Mouse (Mus musculus): Measurements from ENCODE around the gene Mbnl2. TPM values are rescaled to one million over a fixed set of nuclear protein-coding genes. Genes with fewer than 3 reads are reported as not detected.

Gene Mbnl2
- total RNA-seq, 1 experiment: 33.4 TPM

DNA sequence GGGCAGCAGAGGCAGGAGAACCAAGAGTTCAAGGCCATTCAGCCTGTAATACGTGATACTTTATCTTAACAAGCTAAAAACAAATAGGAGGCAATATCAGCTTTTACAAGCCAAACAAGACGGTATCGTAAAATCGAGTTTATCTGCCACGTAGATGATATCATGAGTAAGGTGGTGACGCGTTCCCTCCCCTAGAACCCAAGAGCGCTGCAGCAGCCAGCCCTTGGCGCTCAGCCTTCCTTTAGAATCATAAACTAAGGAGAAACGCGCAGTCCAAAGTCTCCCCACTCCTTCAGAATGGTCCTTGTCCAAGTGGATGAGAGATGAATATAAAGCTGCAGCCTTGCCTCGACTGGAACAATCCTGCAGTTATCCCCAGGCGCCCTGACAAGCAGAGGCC lies 166.4 kb downstream of the Mbnl2 start:
- H3K9me3 ChIP-seq (ENCODE audit: control insufficient read depth, insufficient read depth, low read depth, low read length): no peaks in the 10 kb centered on the region
- no peak overlapping the region for H3K27ac ChIP-seq (ENCODE audit: insufficient read depth, low read depth, low read length, poor library complexity, severe bottlenecking)
- no peak overlapping the region for H3K4me3 ChIP-seq (ENCODE audit: insufficient read depth in 1 of 2, low read depth in 1 of 2, low read length in 2 of 2, poor library complexity in 1 of 2, severe bottlenecking in 1 of 2)
- in situ Hi-C loops (cut with MboI; ENCODE audit: low sequenced_read_pairs in 2 of 2, unreplicated experiment in 2 of 2): no loop called here
- H3K4me1 ChIP-seq (ENCODE audit: control insufficient read depth in 2 of 2, insufficient read depth in 2 of 2, low read length in 2 of 2, poor library complexity in 1 of 2): no peaks in the 10 kb centered on the region
- no peak for TF ChIP-seq CHD2 (IDR thresholded peaks at IDR 0.05; ENCODE audit: low read depth, low read length)
- no peak for TF ChIP-seq ZNF384 (IDR thresholded peaks at IDR 0.05; ENCODE audit: low read depth, low read length)
- TF ChIP-seq ZC3H11A (IDR thresholded peaks at IDR 0.05; ENCODE audit: borderline replicate concordance, low read depth, low read length): no peak
- no peak for TF ChIP-seq MAFK (IDR thresholded peaks at IDR 0.05; ENCODE audit: insufficient read depth, low read depth, low read length)
- no peak for TF ChIP-seq HCFC1 (IDR thresholded peaks at IDR 0.05; ENCODE audit: borderline replicate concordance, insufficient read depth, low read length)
- no peaks in the 10 kb centered on the region for H3K36me3 ChIP-seq (ENCODE audit: control insufficient read depth, insufficient read depth, low read length, poor library complexity, severe bottlenecking)
- DNase-seq (ENCODE audit: low read depth, low spot score): no peak
- H3K9ac ChIP-seq (ENCODE audit: insufficient read depth, low read depth, low read length, poor library complexity, severe bottlenecking): no peak overlapping the region

DNA sequence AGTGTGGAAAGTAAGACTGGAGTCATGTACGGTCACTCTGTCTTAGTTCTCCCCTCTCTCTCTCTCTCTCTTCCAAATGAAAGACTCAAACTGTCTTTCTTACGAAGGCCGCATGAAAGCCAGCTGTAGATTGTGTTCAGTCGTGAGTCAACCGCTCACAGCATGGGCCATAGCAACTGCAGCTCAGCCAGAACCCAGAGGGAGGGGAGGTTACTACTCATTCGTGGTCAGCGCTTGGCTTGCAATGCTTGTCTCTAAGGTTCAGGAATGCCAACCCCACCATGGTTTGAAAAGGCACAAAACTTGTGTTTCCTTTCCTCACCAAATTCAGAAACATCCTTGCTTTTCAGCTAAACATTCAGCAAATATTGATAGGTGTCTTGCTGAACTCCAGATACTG lies 178.8 kb downstream of the Mbnl2 start:
- Histone ChIP-seq H3K9ac (ENCODE audit: insufficient read depth, low read depth, low read length, poor library complexity, severe bottlenecking) (no peak overlapping the region), H3K4me1 (ENCODE audit: control insufficient read depth in 2 of 2, insufficient read depth in 2 of 2, low read length in 2 of 2, poor library complexity in 1 of 2) (no peaks in the 10 kb centered on the region), H3K9me3 (ENCODE audit: control insufficient read depth, insufficient read depth, low read depth, low read length) (peaks cover 12% of the 10 kb centered on the region; the same call in 1 of the 2 replicates), H3K4me3 (ENCODE audit: insufficient read depth in 1 of 2, low read depth in 1 of 2, low read length in 2 of 2, poor library complexity in 1 of 2, severe bottlenecking in 1 of 2) (no peak overlapping the region), H3K36me3 (ENCODE audit: control insufficient read depth, insufficient read depth, low read length, poor library complexity, severe bottlenecking) (no peaks in the 10 kb centered on the region), H3K27ac (ENCODE audit: insufficient read depth, low read depth, low read length, poor library complexity, severe bottlenecking) (no peak overlapping the region)
- no peak for DNase-seq (ENCODE audit: low read depth, low spot score)
- in situ Hi-C loops (cut with MboI; ENCODE audit: low sequenced_read_pairs in 2 of 2, unreplicated experiment in 2 of 2): no loop called here
- TF ChIP-seq ZNF384 (IDR thresholded peaks at IDR 0.05; ENCODE audit: low read depth, low read length) (no peak), CHD2 (IDR thresholded peaks at IDR 0.05; ENCODE audit: low read depth, low read length) (no peak), HCFC1 (IDR thresholded peaks at IDR 0.05; ENCODE audit: borderline replicate concordance, insufficient read depth, low read length) (no peak), ZC3H11A (IDR thresholded peaks at IDR 0.05; ENCODE audit: borderline replicate concordance, low read depth, low read length) (no peak), MAFK (IDR thresholded peaks at IDR 0.05; ENCODE audit: insufficient read depth, low read depth, low read length) (no peak)

DNA sequence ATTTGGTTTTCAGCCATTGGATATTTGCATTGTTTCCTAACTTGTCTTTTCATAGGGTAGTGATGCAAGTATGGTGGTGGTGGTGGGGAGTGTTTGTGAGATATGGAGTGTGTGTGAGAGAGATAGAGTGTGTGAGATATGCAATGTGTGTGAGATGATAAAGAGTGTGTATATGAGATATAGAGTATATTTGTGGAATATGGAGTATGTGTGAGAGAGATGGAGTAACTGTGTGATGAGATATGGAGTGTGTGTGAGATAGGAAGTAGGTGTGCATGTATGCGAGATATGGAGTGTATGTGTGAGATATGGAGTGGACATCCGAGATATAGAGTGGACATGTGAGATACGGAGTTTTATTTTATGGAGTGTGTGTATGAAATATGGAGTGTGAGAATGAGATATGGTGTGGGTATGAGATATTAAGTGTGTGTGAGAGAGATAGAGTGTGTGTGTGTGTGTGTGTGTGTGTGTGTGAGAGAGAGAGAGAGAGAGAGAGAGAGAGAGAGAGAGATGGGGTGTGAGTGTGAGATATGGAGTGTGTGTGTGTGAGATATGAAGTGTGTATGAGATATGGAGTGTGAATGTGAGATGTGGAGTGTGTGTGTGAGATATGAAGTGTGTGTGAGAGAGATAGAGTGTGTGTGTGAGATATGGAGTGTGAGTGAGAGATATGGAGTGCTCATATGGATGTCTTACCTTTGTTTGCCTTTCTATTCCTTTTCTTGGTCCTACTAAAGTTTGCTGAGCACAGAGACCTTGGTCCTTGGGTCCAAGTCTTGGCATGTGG lies 188.7 kb downstream of the Mbnl2 start:
- no peak overlapping the region for H3K27ac ChIP-seq (ENCODE audit: insufficient read depth, low read depth, low read length, poor library complexity, severe bottlenecking)
- in situ Hi-C loops (cut with MboI; ENCODE audit: low sequenced_read_pairs in 2 of 2, unreplicated experiment in 2 of 2): no loop called here

DNA sequence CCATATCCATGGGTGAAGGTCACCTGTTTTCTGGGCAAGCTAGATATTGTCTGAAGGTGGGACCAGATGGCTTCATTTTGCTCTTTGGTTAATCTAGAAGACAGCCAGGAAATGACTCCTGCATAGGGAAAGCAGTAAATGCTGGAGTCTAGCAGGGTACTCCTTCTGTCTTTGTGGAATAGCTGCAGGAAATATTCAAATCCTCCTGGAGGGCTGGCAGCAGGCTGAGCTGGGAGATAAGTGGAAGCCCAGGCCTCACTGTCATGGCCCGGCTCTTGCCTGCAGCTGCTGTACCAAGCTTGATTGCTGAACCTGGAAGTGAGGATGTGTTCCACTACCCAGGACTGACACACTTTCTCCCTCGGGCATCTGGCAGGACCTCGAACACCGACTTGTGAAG lies 191.3 kb downstream of the Mbnl2 start:
- in situ Hi-C loops (cut with MboI; ENCODE audit: low sequenced_read_pairs in 2 of 2, unreplicated experiment in 2 of 2): no loop called here
- H3K27ac ChIP-seq (ENCODE audit: insufficient read depth, low read depth, low read length, poor library complexity, severe bottlenecking): no peak overlapping the region
- TF ChIP-seq ZNF384 (IDR thresholded peaks at IDR 0.05; ENCODE audit: low read depth, low read length) (no peak), MAFK (IDR thresholded peaks at IDR 0.05; ENCODE audit: insufficient read depth, low read depth, low read length) (no peak), HCFC1 (IDR thresholded peaks at IDR 0.05; ENCODE audit: borderline replicate concordance, insufficient read depth, low read length) (no peak), CHD2 (IDR thresholded peaks at IDR 0.05; ENCODE audit: low read depth, low read length) (no peak), ZC3H11A (IDR thresholded peaks at IDR 0.05; ENCODE audit: borderline replicate concordance, low read depth, low read length) (no peak)
- DNase-seq (ENCODE audit: low read depth, low spot score): no peak
- no peaks in the 10 kb centered on the region for H3K36me3 ChIP-seq (ENCODE audit: control insufficient read depth, insufficient read depth, low read length, poor library complexity, severe bottlenecking)
- H3K4me1 ChIP-seq (ENCODE audit: control insufficient read depth in 2 of 2, insufficient read depth in 2 of 2, low read length in 2 of 2, poor library complexity in 1 of 2): no peaks in the 10 kb centered on the region
- H3K4me3 ChIP-seq (ENCODE audit: insufficient read depth in 1 of 2, low read depth in 1 of 2, low read length in 2 of 2, poor library complexity in 1 of 2, severe bottlenecking in 1 of 2): no peak overlapping the region
- H3K9me3 ChIP-seq (ENCODE audit: control insufficient read depth, insufficient read depth, low read depth, low read length): no peaks in the 10 kb centered on the region
- H3K9ac ChIP-seq (ENCODE audit: insufficient read depth, low read depth, low read length, poor library complexity, severe bottlenecking): no peak overlapping the region

More for the DNA sequence above, 188.7 kb downstream of the Mbnl2 start:
- TF ChIP-seq HCFC1 (IDR thresholded peaks at IDR 0.05; ENCODE audit: borderline replicate concordance, insufficient read depth, low read length) (no peak), ZC3H11A (IDR thresholded peaks at IDR 0.05; ENCODE audit: borderline replicate concordance, low read depth, low read length) (no peak), ZNF384 (IDR thresholded peaks at IDR 0.05; ENCODE audit: low read depth, low read length) (no peak), CHD2 (IDR thresholded peaks at IDR 0.05; ENCODE audit: low read depth, low read length) (no peak), MAFK (IDR thresholded peaks at IDR 0.05; ENCODE audit: insufficient read depth, low read depth, low read length) (no peak)
- DNase-seq (ENCODE audit: low read depth, low spot score): no peak
- H3K4me1 ChIP-seq (ENCODE audit: control insufficient read depth in 2 of 2, insufficient read depth in 2 of 2, low read length in 2 of 2, poor library complexity in 1 of 2): no peaks in the 10 kb centered on the region
- no peaks in the 10 kb centered on the region for H3K36me3 ChIP-seq (ENCODE audit: control insufficient read depth, insufficient read depth, low read length, poor library complexity, severe bottlenecking)
- H3K9ac ChIP-seq (ENCODE audit: insufficient read depth, low read depth, low read length, poor library complexity, severe bottlenecking): no peak overlapping the region
- no peaks in the 10 kb centered on the region for H3K9me3 ChIP-seq (ENCODE audit: control insufficient read depth, insufficient read depth, low read depth, low read length)
- no peak overlapping the region for H3K4me3 ChIP-seq (ENCODE audit: insufficient read depth in 1 of 2, low read depth in 1 of 2, low read length in 2 of 2, poor library complexity in 1 of 2, severe bottlenecking in 1 of 2)
